Mouse (Mus musculus): Measurements from ENCODE around the gene Tedc1.

The Tedc1 gene

GRCm38 (mm10) chr12:113205251-113205942 lies 49.2 kb downstream of the Tedc1 start:
- DNase-seq = no peak

DNA sequence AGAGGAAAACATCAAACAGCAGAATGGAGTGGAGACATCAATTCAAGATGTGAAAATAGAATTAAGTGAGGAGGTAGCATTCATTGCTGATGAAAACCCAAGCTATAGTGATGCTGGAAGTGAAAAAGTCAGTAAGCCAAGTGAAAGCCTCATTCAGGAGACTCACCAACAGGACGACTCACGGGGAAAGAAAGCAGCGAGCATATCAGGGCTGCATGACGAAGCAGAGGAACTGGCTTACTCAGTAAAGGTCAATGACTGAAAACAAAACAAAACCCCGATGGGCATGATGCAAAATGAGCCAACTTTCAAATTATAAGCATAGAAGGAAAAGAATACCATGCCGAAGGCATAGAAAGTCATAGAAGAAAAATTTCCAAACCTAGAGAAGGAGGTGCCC lies 51.5 kb downstream of the Tedc1 start:
- no peak for DNase-seq

- DNase-seq = no peak
These were observed 54.6 kb downstream of the Tedc1 start for GRCm38 (mm10) chr12:113210586-113211378.

- DNase-seq = no peak
These were observed 55.6 kb downstream of the Tedc1 start for GRCm38 (mm10) chr12:113211772-113212171.

- DNase-seq = no peak
These were observed 56.2 kb downstream of the Tedc1 start for GRCm38 (mm10) chr12:113212326-113212924.

DNA sequence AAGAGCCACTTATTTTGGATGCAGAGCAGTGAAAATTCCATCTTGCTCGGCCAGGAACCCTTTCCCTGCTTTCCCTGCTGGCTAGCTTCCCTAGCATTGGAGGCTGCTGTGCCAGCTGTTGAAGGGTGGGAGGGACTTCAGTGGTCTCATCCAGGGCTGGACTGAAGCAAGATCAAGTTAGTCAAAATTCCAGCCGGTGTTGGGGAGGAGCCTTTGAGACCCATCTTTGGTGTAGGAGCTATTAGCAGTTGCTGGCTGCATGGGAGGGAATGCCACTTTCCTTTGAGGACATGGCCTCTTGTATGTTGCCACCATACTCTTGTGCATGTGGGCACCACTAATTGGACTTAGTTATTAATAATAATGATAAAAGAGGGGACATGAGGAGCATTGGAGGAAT lies 57.0 kb downstream of the Tedc1 start:
- DNase-seq = no peak

GRCm38 (mm10) chr12:113214072-113214808 lies 58.0 kb downstream of the Tedc1 start:
- DNase-seq = no peak

- DNase-seq = no peak
These were observed 58.9 kb downstream of the Tedc1 start for GRCm38 (mm10) chr12:113214972-113215666.

Data from thymus, adult 18-20 months (tissue).